Mouse (Mus musculus): ENCODE data around the gene Pigz. TPM values are rescaled to one million over a fixed set of nuclear protein-coding genes. Genes with fewer than 3 reads are reported as not detected.
A peak's percentile ranks its signal among the peaks of the same experiment; 100 is the strongest.

The Pigz gene
- polyA plus RNA-seq, 1 experiment, result 0.30 TPM

DNA sequence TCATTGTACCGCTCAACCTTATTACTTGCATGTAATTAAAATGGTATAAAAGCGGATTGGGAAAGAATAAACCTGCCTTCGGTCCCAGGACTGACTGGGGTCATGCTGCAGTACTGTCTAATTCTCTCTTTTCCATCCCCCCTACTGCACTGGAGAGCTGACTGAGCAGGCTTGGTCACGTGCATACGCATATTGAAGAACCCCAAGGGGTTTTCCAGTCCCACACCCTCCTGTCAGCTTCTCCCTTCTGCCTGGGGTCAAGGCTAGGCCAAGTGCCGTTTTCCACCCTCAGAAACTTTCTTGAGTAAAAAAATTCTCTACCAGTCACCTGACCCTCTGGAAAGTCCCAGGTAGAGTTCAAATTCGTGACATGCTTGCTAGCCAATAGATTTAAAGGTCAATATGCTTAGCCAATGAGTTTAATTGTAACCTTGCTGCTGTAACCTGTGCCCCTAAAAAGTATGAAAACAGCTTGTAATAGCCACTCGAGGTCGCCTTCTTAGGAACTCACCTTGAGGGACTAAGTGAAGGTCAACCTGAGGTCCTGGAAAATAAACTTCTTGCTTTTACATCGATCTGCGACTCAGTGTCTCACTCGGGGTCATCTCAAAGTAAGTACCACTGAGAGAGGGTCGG is 7.0 kb upstream of the Pigz start:
- TF ChIP-seq GATA1 (IDR thresholded peaks at IDR 0.05; ENCODE audit: borderline replicate concordance, low read length) (no peak), FLI1 (IDR thresholded peaks at IDR 0.05; ENCODE audit: low read length) (no peak)
- peaks cover 50% of the 10 kb centered on the region for H3K27me3 ChIP-seq (replicated peaks)
- H3K4me3 ChIP-seq (replicated peaks), result no peak overlapping the region
- peaks cover 5% of the 10 kb centered on the region for H3K9me3 ChIP-seq
- H3K4me1 ChIP-seq, result no peaks in the 10 kb centered on the region
- H3K36me3 ChIP-seq (replicated peaks; ENCODE audit: low read length), result no peaks in the 10 kb centered on the region

DNA sequence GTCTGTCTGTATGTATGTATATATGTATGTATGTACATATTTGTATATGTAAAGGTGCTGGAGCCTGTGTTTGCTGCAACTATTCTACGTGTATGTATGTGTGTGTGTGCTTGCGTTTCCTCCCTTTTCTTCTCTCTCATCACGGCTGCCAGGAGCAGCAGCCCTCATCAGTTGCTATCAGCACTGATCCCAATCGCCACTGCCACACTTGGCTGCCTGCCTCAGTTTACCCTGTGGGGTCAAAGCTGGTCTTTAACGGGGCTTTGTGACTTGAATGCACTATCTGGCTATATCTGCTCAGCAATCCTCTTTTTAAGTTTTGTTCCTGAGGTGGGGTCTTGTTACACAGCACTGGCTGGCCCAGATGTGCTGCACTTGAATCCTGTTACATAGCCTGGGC is 6.2 kb upstream of the Pigz start:
- Histone ChIP-seq H3K27me3 (replicated peaks) (peaks cover 52% of the 10 kb centered on the region), H3K4me3 (replicated peaks) (no peak overlapping the region), H3K36me3 (replicated peaks; ENCODE audit: low read length) (no peaks in the 10 kb centered on the region), H3K9me3 (peaks cover 3% of the 10 kb centered on the region), H3K4me1 (no peaks in the 10 kb centered on the region)
- TF ChIP-seq GATA1 (IDR thresholded peaks at IDR 0.05; ENCODE audit: borderline replicate concordance, low read length), result no peak
- TF ChIP-seq FLI1 (IDR thresholded peaks at IDR 0.05; ENCODE audit: low read length), result no peak

DNA sequence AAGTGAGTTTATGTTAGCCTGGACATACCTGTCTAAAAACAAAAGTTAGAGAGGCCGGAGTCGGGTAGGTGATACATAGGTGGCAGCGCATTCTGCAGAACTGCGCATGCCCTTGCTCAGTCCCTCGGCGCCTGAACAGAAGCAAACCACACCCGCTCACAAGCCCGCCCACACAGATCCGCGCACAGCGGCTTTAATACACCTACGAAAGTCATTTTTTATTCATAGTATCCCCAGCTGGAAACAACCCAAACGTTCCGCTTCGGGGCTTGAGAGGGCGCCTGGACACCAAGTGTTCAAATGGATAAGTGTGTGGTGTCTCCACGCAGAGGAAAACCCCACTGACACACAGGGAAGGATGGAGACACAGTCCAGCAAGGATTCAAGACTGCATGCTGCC is 2.3 kb upstream of the Pigz start:
- H3K36me3 ChIP-seq (replicated peaks; ENCODE audit: low read length), result no peaks in the 10 kb centered on the region
- TF ChIP-seq FLI1 (IDR thresholded peaks at IDR 0.05; ENCODE audit: low read length) (no peak), GATA1 (IDR thresholded peaks at IDR 0.05; ENCODE audit: borderline replicate concordance, low read length) (no peak)
- H3K4me3 ChIP-seq (replicated peaks), result no peak overlapping the region
- peaks cover 31% of the 10 kb centered on the region for H3K4me1 ChIP-seq
- peaks cover 10% of the 10 kb centered on the region for H3K9me3 ChIP-seq
- H3K27me3 ChIP-seq (replicated peaks), result peaks cover 77% of the 10 kb centered on the region

DNA sequence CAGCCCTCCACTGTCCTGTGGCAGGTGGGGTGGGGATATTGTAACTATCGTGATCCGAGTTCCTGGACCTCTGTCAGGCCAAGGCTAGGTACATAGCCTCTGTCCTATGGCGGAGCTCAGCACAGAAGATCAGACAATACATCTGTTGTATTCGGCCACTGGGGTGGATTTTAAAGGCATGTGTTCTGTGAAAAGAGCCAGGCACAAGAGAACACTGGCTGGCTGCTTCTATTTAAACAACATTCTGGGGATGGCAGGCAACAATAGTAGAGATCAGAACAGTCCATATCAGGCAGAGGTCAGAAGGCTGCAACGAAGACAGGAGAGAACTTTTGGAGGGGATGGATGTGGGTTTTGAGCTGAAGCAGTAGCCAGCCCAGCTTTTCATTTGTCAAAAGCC is 1.4 kb upstream of the Pigz start:
- H3K9me3 ChIP-seq, result peaks cover 18% of the 10 kb centered on the region
- no peak overlapping the region for H3K4me3 ChIP-seq (replicated peaks)
- H3K36me3 ChIP-seq (replicated peaks; ENCODE audit: low read length), result no peaks in the 10 kb centered on the region
- H3K27me3 ChIP-seq (replicated peaks), result peaks cover 79% of the 10 kb centered on the region
- peaks cover 31% of the 10 kb centered on the region for H3K4me1 ChIP-seq
- TF ChIP-seq GATA1 (IDR thresholded peaks at IDR 0.05; ENCODE audit: borderline replicate concordance, low read length) (no peak), FLI1 (IDR thresholded peaks at IDR 0.05; ENCODE audit: low read length) (no peak)

DNA sequence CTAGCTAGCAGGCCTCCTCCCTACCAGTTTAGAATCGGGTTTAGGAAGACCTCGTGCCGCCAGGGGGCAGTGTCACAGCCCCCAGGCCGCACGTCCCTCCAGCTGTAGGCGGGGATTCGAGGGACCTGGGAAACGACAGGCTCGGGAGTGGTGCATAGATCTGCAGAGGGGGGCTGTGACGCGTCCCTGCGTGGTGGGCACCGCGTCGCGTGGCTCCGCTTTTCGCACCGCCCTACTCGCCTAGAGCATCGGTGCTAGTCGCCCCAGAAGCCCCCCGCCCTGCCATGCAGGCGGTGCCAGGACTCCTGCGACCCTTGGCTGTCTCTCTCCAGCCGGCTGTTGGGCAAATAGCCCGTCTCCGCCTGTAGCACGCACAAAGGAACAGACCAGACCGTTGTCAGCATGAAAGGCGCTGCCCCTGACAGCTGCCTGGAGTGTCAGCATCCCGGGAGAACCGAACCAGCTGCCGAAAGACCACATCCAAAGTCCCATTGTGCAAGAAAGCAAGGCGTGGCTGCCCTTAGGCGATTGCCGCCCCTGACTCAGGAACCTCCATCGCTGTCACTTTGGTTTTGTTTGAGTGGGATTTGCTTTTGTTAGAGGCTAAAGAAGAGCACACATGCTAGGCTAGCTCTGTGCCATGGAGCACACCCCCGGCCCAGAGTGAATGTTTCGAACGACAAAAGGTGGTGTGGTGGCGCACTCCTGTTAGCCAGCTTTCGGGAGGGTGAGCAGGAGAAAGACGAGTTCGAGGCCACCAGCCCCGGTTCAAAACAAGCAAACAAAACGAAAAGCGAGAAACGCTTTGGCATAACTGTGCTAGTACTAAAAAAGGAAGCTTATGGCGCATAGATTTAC is 582 bp upstream of the Pigz start:
- peaks cover 82% of the 10 kb centered on the region for H3K27me3 ChIP-seq (replicated peaks)
- H3K4me3 ChIP-seq (replicated peaks), result peak overlapping the region; percentile 92
- H3K9me3 ChIP-seq, result peaks cover 23% of the 10 kb centered on the region
- H3K4me1 ChIP-seq, result peaks cover 31% of the 10 kb centered on the region
- no peaks in the 10 kb centered on the region for H3K36me3 ChIP-seq (replicated peaks; ENCODE audit: low read length)
- TF ChIP-seq FLI1 (IDR thresholded peaks at IDR 0.05; ENCODE audit: low read length) (no peak), GATA1 (IDR thresholded peaks at IDR 0.05; ENCODE audit: borderline replicate concordance, low read length) (no peak)

DNA sequence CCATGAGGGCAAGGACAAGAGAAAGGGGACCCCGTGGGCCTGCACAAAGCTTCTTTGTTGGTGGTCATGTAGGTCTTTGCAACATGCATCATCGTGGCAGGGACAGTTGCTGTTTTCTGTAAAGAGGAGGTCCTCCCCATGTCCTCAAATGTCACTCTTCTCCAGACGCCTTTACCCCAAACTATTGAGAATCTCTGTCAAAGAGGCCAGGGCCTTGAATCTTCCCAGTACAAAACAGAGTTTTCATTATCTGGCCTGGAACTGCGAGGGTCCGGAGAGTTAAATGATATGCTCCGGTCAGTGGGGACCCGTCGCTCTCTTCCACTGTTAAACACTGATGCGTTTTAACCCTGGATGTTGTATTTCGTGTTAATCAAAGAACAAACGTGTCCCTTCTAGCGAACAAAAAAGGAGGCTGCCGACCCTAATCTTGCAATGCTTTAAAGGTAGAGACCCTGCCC is 929 bp downstream of the Pigz start:
- peaks cover 42% of the 10 kb centered on the region for H3K4me1 ChIP-seq
- H3K9me3 ChIP-seq, result peaks cover 23% of the 10 kb centered on the region
- peak overlapping the region; percentile 92 for H3K4me3 ChIP-seq (replicated peaks)
- no peaks in the 10 kb centered on the region for H3K36me3 ChIP-seq (replicated peaks; ENCODE audit: low read length)
- no peak for TF ChIP-seq GATA1 (IDR thresholded peaks at IDR 0.05; ENCODE audit: borderline replicate concordance, low read length)
- no peak for TF ChIP-seq FLI1 (IDR thresholded peaks at IDR 0.05; ENCODE audit: low read length)
- peaks cover 86% of the 10 kb centered on the region for H3K27me3 ChIP-seq (replicated peaks)

DNA sequence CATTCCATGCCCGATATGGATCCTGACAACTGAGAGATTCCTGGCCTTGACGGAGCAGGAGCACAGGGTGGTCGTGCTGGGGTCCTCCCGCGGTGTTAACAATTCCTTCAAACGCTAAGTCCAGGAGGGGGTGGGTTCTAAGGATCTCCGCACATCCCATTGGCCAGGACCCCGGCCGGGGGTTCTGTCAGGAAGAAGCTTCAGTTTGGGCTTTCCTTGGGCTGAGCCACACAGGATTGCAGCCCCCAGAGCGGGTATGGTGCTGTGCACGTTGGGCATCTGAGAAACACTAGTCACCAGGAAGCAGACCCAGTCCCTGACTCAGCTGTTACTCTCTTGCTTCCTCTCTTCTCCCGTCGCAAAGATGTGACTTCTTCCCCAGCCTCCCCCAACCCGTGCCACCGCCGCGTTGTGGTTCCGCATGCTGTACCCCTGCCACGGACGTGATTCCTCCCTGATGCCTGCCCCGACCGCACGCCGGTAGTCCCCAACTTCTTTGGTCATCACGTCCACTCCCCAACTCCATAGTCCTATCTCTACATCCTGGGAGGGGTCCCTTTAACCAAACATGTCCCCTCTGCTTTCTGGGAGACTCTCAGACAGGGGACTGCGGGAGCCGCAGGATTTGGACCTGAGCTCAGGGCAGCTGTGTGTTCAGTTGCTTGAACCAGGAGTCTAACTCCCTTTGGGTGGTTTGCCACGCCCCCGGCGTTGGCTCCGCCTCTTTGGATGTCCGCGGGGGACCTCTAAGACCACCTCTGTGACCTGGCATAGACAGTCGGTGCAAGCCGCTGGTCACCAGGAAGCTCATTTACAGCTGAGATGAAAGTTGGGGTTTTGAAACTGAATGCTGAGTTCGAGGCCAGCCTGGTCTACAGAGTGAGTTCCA is 1.7 kb downstream of the Pigz start:
- H3K36me3 ChIP-seq (replicated peaks; ENCODE audit: low read length), result no peaks in the 10 kb centered on the region
- H3K27me3 ChIP-seq (replicated peaks), result peaks cover 84% of the 10 kb centered on the region
- H3K4me3 ChIP-seq (replicated peaks), result peak overlapping the region; percentile 90

DNA sequence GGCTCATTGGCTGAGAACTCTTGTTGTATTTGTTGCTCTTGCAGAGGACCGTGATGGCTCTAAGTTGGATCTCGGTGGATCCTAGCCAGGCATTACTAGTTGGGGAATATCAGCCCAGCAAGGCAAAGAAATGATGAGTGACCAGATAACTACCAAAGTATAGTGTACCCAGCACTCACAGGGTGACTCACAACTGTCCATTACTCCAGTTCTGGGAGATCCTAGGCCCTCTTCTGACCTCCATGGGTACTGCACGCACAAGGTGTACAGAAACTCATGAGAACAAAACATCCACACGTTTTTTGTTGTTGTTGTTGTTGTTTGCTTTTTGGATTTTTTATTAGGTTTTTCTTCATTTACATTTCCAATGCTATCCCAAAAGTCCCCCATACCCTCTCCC is 2.9 kb downstream of the Pigz start:
- H3K27me3 ChIP-seq (replicated peaks), result peaks cover 76% of the 10 kb centered on the region
- H3K4me1 ChIP-seq, result peaks cover 56% of the 10 kb centered on the region
- TF ChIP-seq GATA1 (IDR thresholded peaks at IDR 0.05; ENCODE audit: borderline replicate concordance, low read length) (no peak), FLI1 (IDR thresholded peaks at IDR 0.05; ENCODE audit: low read length) (no peak)
- peaks cover 23% of the 10 kb centered on the region for H3K9me3 ChIP-seq
- H3K4me3 ChIP-seq (replicated peaks), result no peak overlapping the region
- no peaks in the 10 kb centered on the region for H3K36me3 ChIP-seq (replicated peaks; ENCODE audit: low read length)

More for the DNA sequence above, 1.7 kb downstream of the Pigz start:
- TF ChIP-seq GATA1 (IDR thresholded peaks at IDR 0.05; ENCODE audit: borderline replicate concordance, low read length) (no peak), FLI1 (IDR thresholded peaks at IDR 0.05; ENCODE audit: low read length) (no peak)
- peaks cover 23% of the 10 kb centered on the region for H3K9me3 ChIP-seq
- H3K4me1 ChIP-seq, result peaks cover 46% of the 10 kb centered on the region

DNA sequence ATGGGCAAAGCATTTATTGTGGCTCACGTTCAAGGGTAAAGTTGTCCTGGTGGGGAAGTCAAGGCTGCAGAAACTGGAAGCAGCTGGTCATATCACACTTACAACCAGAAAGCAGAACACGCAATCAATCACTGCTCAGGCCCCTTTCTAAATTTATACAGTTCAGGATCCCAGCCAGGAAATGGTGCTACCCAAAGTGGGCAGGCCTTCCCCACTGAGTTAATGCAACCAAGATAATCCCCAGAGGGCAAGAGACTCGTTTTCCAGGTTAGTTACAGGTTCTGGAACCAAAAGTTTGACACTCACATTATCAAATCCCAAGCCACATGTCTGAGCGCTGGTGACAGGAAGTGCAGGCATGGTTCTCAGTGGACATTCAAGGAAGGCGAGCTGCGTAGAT is 5.2 kb downstream of the Pigz start:
- peaks cover 63% of the 10 kb centered on the region for H3K27me3 ChIP-seq (replicated peaks)
- no peaks in the 10 kb centered on the region for H3K36me3 ChIP-seq (replicated peaks; ENCODE audit: low read length)
- H3K9me3 ChIP-seq, result peaks cover 23% of the 10 kb centered on the region
- no peak overlapping the region for H3K4me3 ChIP-seq (replicated peaks)
- no peak for TF ChIP-seq FLI1 (IDR thresholded peaks at IDR 0.05; ENCODE audit: low read length)
- peaks cover 54% of the 10 kb centered on the region for H3K4me1 ChIP-seq

Data from megakaryocyte, embryonic 14.5 days (primary cell).